Mouse (Mus musculus): ENCODE measurements around the gene Mmp25. TPM values are rescaled to one million over a fixed set of nuclear protein-coding genes. Genes with fewer than 3 reads are reported as not detected.

The Mmp25 gene
- polyA plus RNA-seq, 1 experiment from 2014 or later: 0.12 TPM

- TF ChIP-seq CTCF (IDR thresholded peaks at IDR 0.05; ENCODE audit: low read depth) (no peak), EP300 (optimal IDR thresholded peaks at IDR 0.05) (no peak)
- H3K4me1 ChIP-seq (replicated peaks; ENCODE audit: control insufficient read depth, insufficient read depth): peaks cover 13% of the 10 kb centered on the region
- H3K27me3 ChIP-seq (ENCODE audit: control insufficient read depth, insufficient read depth, low read length): 0 out of 2 replicates have a peak, but pooled peaks cover 2% of the 10 kb centered on the region
- peak overlapping the region; percentile 50 for H3K4me3 ChIP-seq (ENCODE audit: low read depth, low read length)
- peak overlapping the region; percentile 59 for H3K9ac ChIP-seq (ENCODE audit: low read length)
- peak overlapping the region; percentile 91 for H3K27ac ChIP-seq (replicated peaks)
- no peaks in the 10 kb centered on the region for H3K36me3 ChIP-seq (ENCODE audit: control insufficient read depth, insufficient read depth, low read length)
- DNase-seq (ENCODE audit: low spot score): peak; percentile 66
- ATAC-seq (ENCODE audit: low FRiP score, low TSS enrichment): no peak
- peak overlapping the region; percentile 93 for H3K4me2 ChIP-seq (replicated peaks; ENCODE audit: low read depth)
- under 1% methylated on average over 37 of the region's 37 CpGs for WGBS
- H3K9me3 ChIP-seq (ENCODE audit: control insufficient read depth, low read length): no peaks in the 10 kb centered on the region
Measured at GRCm38 (mm10) chr17:23676473-23677031, 31.5 kb upstream of the Mmp25 start.

- peak overlapping the region; percentile 93 for H3K4me2 ChIP-seq (replicated peaks; ENCODE audit: low read depth)
- TF ChIP-seq CTCF (IDR thresholded peaks at IDR 0.05; ENCODE audit: low read depth): peak; percentile 54
- no peak for TF ChIP-seq EP300 (optimal IDR thresholded peaks at IDR 0.05)
- no peaks in the 10 kb centered on the region for H3K36me3 ChIP-seq (ENCODE audit: control insufficient read depth, insufficient read depth, low read length)
- H3K27ac ChIP-seq (replicated peaks): peak overlapping the region; percentile 91
- peaks cover 13% of the 10 kb centered on the region for H3K4me1 ChIP-seq (replicated peaks; ENCODE audit: control insufficient read depth, insufficient read depth)
- WGBS: 13% methylated on average over 15 of the region's 15 CpGs
- 0 out of 2 replicates have a peak, but pooled peaks cover 2% of the 10 kb centered on the region for H3K27me3 ChIP-seq (ENCODE audit: control insufficient read depth, insufficient read depth, low read length)
- peak overlapping the region; percentile 50 for H3K4me3 ChIP-seq (ENCODE audit: low read depth, low read length)
- H3K9ac ChIP-seq (ENCODE audit: low read length): peak overlapping the region; percentile 59
- peak; percentile 41 for ATAC-seq (ENCODE audit: low FRiP score, low TSS enrichment)
- no peaks in the 10 kb centered on the region for H3K9me3 ChIP-seq (ENCODE audit: control insufficient read depth, low read length)
- DNase-seq (ENCODE audit: low spot score): peak; percentile 83
Measured at GRCm38 (mm10) chr17:23675564-23676281, 30.6 kb upstream of the Mmp25 start.

- peak overlapping the region; percentile 71; the same call in 1 of the 2 replicates for H3K4me3 ChIP-seq (ENCODE audit: low read depth, low read length)
- WGBS: 13% methylated on average over 5 of the region's 5 CpGs
- H3K27me3 ChIP-seq (ENCODE audit: control insufficient read depth, insufficient read depth, low read length): 0 out of 2 replicates have a peak, but pooled peaks cover 2% of the 10 kb centered on the region
- TF ChIP-seq EP300 (optimal IDR thresholded peaks at IDR 0.05) (no peak), CTCF (IDR thresholded peaks at IDR 0.05; ENCODE audit: low read depth) (no peak)
- H3K9ac ChIP-seq (ENCODE audit: low read length): no peak overlapping the region
- DNase-seq (ENCODE audit: low spot score) (peak; percentile 79), ATAC-seq (ENCODE audit: low FRiP score, low TSS enrichment) (no peak)
- H3K9me3 ChIP-seq (ENCODE audit: control insufficient read depth, low read length): no peaks in the 10 kb centered on the region
- peak overlapping the region; percentile 91 for H3K27ac ChIP-seq (replicated peaks)
- peak overlapping the region; percentile 93 for H3K4me2 ChIP-seq (replicated peaks; ENCODE audit: low read depth)
- 0 out of 2 replicates have a peak, but pooled peaks cover 2% of the 10 kb centered on the region for H3K36me3 ChIP-seq (ENCODE audit: control insufficient read depth, insufficient read depth, low read length)
- peaks cover 13% of the 10 kb centered on the region for H3K4me1 ChIP-seq (replicated peaks; ENCODE audit: control insufficient read depth, insufficient read depth)
Measured at GRCm38 (mm10) chr17:23675127-23675526, 30.1 kb upstream of the Mmp25 start.

- H3K4me2 ChIP-seq (replicated peaks; ENCODE audit: low read depth): peak overlapping the region; percentile 93
- H3K36me3 ChIP-seq (ENCODE audit: control insufficient read depth, insufficient read depth, low read length): peaks cover 6% of the 10 kb centered on the region; the same call in 1 of the 2 replicates
- H3K4me1 ChIP-seq (replicated peaks; ENCODE audit: control insufficient read depth, insufficient read depth): peaks cover 12% of the 10 kb centered on the region
- H3K9ac ChIP-seq (ENCODE audit: low read length): peak overlapping the region; percentile 80
- peak overlapping the region; percentile 91 for H3K27ac ChIP-seq (replicated peaks)
- TF ChIP-seq EP300 (optimal IDR thresholded peaks at IDR 0.05): no peak
- TF ChIP-seq CTCF (IDR thresholded peaks at IDR 0.05; ENCODE audit: low read depth): no peak
- WGBS: 33% methylated on average over 9 of the region's 9 CpGs
- H3K9me3 ChIP-seq (ENCODE audit: control insufficient read depth, low read length): no peaks in the 10 kb centered on the region
- DNase-seq (ENCODE audit: low spot score) (no peak), ATAC-seq (ENCODE audit: low FRiP score, low TSS enrichment) (no peak)
- H3K4me3 ChIP-seq (ENCODE audit: low read depth, low read length): peak overlapping the region; percentile 71
- H3K27me3 ChIP-seq (ENCODE audit: control insufficient read depth, insufficient read depth, low read length): 0 out of 2 replicates have a peak, but pooled peaks cover under 1% of the 10 kb centered on the region
Measured at GRCm38 (mm10) chr17:23674271-23674952, 29.3 kb upstream of the Mmp25 start.

- TF ChIP-seq CTCF (IDR thresholded peaks at IDR 0.05; ENCODE audit: low read depth) (0 out of 2 replicates have a peak, but pooled peaks have one; percentile 15), EP300 (optimal IDR thresholded peaks at IDR 0.05) (no peak)
- DNase-seq (ENCODE audit: low spot score) (peak; percentile 92), ATAC-seq (ENCODE audit: low FRiP score, low TSS enrichment) (peak; percentile 94)
- Histone ChIP-seq H3K36me3 (ENCODE audit: control insufficient read depth, insufficient read depth, low read length) (peaks cover 6% of the 10 kb centered on the region; the same call in 1 of the 2 replicates), H3K4me2 (replicated peaks; ENCODE audit: low read depth) (peak within 1 kb of the TSS; percentile 93), H3K4me3 (ENCODE audit: low read depth, low read length) (peak within 1 kb of the TSS; percentile 71), H3K27me3 (ENCODE audit: control insufficient read depth, insufficient read depth, low read length) (no peaks in the 10 kb centered on the region), H3K4me1 (replicated peaks; ENCODE audit: control insufficient read depth, insufficient read depth) (peaks cover 11% of the 10 kb centered on the region), H3K9me3 (ENCODE audit: control insufficient read depth, low read length) (no peaks in the 10 kb centered on the region), H3K9ac (ENCODE audit: low read length) (peak within 1 kb of the TSS; percentile 80), H3K27ac (replicated peaks) (peak within 1 kb of the TSS; percentile 91)
- under 1% methylated on average over 45 of the region's 45 CpGs for WGBS
Measured at GRCm38 (mm10) chr17:23673424-23674073, 28.5 kb upstream of the Mmp25 start, which contains the start of the genes Hcfc1r1 and Thoc6. Gene Hcfc1r1, plus strand, starts transcription at chr17:23673596. Gene Thoc6, minus strand, starts transcription at chr17:23673882.

Measured in stomach, postnatal 0 days (tissue).